Mouse (Mus musculus) cortical plate, adult 2 months (tissue): ENCODE results near the gene Zdbf2. TPM values are rescaled to one million over a fixed set of nuclear protein-coding genes. Genes with fewer than 3 reads are reported as not detected.

Experiments
- polyA plus RNA-seq: library from polyadenylated mRNA; depleted of rRNA; stranded (reverse); fragments of >200 nt; gene quantifications from 2 replicates; pipeline ENCODE4 v1.2.3, GENCODE M21; 2012; rRNA removed

Gene Zdbf2
- polyA plus RNA-seq, 1 experiment, result 5.2 TPM

Other genes with a start within 250 kb of the Zdbf2 start
- gene Ino80d, start 158.6 kb upstream of the Zdbf2 start, polyA plus RNA-seq, result 9.1 and 9.2 TPM in 2 replicates
- 341 and 357 TPM in 2 replicates for gene Eef1b2, start 96.4 kb upstream of the Zdbf2 start, polyA plus RNA-seq
- 127 and 128 TPM in 2 replicates for gene Ndufs1, start 96.4 kb upstream of the Zdbf2 start, polyA plus RNA-seq
- 1.2 and 1.5 TPM in 2 replicates for gene Gpr1, start 58.7 kb upstream of the Zdbf2 start, polyA plus RNA-seq
- gene Adam23, start 172.6 kb downstream of the Zdbf2 start, polyA plus RNA-seq, result 84.2 and 84.7 TPM in 2 replicates